Mouse (Mus musculus) v-Abl transformed pro-B cells (cell line): Measurements from ENCODE around the gene Plcl2.
"Not testable (repeated sequence)": the region's sequence is repeated elsewhere in the genome, so short reads cannot be mapped to it uniquely, and the experiment has no call there.

Experiments
- in situ Hi-C, 2 experiments: fragments of 400-800 bp; cut with MboI; formaldehyde crosslinking; loops; one replicate each; pipeline ENCODE4 v1.15.1; 2025; ENCODE audit not compliant: unreplicated experiment in 2 of 2

Plcl2 gene

GRCm38 (mm10) chr17:50600178-50600577 is 91.0 kb downstream of the Plcl2 start:
- in situ Hi-C loops: no loop called here

DNA sequence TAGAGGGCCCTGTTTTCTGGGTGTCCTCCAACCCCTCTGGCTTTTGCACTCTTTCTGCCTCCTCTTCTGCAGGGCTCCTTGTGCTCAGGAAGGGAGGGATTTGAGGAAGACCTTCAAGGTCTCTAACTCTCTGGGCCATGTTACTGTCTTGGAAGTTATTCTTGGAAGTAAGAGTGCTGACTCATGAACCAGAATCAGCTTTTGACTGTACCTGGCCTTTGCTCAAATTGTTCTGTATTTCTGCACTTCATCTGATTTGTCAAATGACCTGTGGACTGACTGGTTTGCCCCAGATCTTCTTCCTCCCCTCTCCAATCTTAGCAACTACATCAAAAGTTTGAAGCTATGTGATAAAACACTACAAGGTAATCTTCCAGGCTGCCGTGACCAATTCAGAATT is 91.5 kb downstream of the Plcl2 start:
- in situ Hi-C loops: no loop called here

- in situ Hi-C loops: no loop called here
These were observed 97.7 kb downstream of the Plcl2 start for GRCm38 (mm10) chr17:50606890-50607289.

DNA sequence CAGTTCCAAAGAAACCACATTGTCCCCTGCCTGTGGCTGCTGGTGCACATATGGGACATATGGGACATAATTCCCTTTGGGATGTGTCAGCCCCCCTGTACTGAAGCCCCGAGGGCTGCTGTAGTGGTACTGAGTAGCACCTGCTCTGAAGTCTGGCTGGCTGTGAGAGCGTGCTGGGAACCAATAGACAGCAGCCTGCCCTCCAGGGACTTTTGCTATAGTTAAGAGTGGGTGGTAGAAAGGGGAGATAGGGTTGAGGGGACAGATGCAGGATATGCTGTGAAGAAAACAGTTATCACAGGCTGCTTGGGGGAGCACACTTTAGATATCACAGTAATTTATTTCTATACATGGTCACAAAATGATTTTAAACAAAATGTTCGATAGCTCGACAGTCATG is 100.7 kb downstream of the Plcl2 start:
- in situ Hi-C loops: no loop called here

- in situ Hi-C loops: no loop called here
These were observed 111.8 kb downstream of the Plcl2 start for GRCm38 (mm10) chr17:50620794-50621537.

- in situ Hi-C loops: no loop called here
These were observed 112.8 kb downstream of the Plcl2 start for GRCm38 (mm10) chr17:50621996-50622395.

GRCm38 (mm10) chr17:50625584-50625983 is 116.4 kb downstream of the Plcl2 start:
- in situ Hi-C loops: no loop called here

GRCm38 (mm10) chr17:50627658-50628057 is 118.5 kb downstream of the Plcl2 start:
- in situ Hi-C loops: no loop called here

DNA sequence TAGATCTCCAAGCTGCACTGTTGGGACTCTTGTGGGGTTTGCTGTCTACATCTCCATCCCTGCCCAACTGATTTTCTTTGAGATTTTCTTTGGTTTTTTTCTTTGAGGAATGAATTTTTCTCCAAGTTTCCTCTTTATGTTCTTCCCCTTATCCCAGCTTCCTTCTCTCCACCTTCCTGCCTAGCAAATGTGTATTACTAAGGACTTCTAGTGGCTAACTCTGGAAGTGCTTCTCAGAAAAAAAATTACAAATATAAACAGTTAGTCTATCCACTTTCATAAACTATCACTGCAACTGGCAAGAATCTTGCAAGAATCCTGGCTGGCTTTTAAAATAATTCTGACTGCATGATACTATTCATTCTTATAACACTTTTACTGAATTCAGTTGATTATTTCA is 119.5 kb downstream of the Plcl2 start:
- in situ Hi-C loops: no loop called here

GRCm38 (mm10) chr17:50630992-50631391 is 121.8 kb downstream of the Plcl2 start:
- in situ Hi-C loops: not testable (repeated sequence)

DNA sequence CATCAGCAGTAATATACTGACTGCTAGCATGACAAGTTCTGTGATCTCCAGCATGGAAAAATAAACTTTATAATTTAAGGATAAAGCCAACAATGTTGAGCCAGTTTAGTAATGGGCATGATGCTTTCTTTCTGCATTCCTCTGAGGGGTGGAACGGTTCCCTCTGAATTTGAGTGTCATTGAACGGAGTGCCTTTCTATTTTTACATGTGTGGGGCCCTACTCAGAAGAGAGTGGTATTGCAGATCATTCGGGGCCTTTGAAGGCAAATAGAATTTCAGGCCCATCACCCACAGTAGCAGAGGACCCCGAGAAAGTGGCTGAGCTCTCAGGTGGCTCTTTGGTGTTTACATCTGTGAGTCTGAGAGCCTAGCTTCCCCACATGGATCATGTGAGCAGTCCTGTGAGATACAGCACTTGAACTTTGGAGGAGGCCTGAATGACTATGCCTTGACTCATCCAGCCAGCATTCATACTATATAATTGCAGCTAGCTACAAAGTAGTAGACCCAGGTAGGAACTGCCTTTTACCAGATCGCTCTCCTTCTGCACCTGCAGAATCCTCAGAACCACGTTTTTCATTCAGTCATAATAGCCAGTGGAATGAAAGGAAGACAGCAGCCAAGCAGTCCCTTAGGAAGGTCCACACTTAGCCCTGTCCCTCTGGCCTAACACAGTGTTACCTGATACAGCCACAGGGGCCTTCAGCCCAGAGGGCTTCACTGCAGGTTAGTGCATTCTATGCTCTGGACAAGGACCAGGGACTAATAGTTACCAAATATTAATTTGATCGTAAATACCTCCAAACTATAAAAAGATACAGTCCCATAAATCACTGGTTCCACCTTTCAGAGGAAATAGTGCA is 125.0 kb downstream of the Plcl2 start:
- in situ Hi-C loops: no loop called here

- in situ Hi-C loops: no loop called here
These were observed 126.9 kb downstream of the Plcl2 start for GRCm38 (mm10) chr17:50635961-50636585.

- in situ Hi-C loops: no loop called here
These were observed 129.6 kb downstream of the Plcl2 start for GRCm38 (mm10) chr17:50638791-50639190.

- in situ Hi-C loops: no loop called here
These were observed 131.9 kb downstream of the Plcl2 start for GRCm38 (mm10) chr17:50641076-50641610.

GRCm38 (mm10) chr17:50641879-50642278 is 132.7 kb downstream of the Plcl2 start:
- in situ Hi-C loops: no loop called here

DNA sequence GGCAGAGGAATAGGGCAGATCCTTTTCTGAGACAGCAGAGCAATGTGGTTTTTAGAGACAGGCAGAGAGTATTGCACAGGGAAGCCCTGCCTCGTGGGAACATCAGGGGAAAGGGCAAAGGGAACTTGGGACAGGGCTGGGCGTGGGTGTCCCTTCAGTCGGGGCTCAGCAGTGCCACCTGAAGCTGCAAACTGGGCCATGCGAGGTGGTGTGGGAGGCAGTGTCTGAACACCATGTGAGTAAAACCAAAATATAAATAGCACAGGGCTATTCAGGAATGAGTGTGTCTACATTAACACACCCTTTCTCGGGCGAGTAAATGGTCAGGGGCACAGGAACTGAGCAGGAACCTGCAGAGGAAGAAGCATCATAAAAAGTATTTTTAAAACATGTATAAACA is 134.2 kb downstream of the Plcl2 start:
- in situ Hi-C loops: no loop called here

DNA sequence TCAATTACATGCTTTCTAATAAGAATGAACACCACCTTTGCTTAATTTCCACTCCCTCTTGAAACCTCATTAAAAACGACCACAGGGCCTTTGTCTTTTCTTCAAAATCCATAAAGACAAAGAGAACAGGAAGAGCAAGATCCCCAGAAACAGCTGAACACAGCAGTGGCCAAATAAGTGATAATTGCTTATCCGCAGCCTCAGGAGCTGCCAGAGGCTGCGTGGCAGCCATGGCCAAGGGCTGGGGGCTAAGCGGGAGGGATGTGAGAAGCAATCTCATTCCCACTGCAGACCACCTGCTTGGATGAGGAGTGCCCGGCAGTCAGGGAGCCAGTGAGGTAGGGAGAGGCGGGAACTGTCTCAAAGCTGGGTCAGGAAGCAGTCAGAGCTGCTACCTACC is 134.8 kb downstream of the Plcl2 start:
- in situ Hi-C loops: no loop called here

- in situ Hi-C loops: not testable (repeated sequence)
These were observed 138.9 kb downstream of the Plcl2 start for GRCm38 (mm10) chr17:50648141-50648540.

DNA sequence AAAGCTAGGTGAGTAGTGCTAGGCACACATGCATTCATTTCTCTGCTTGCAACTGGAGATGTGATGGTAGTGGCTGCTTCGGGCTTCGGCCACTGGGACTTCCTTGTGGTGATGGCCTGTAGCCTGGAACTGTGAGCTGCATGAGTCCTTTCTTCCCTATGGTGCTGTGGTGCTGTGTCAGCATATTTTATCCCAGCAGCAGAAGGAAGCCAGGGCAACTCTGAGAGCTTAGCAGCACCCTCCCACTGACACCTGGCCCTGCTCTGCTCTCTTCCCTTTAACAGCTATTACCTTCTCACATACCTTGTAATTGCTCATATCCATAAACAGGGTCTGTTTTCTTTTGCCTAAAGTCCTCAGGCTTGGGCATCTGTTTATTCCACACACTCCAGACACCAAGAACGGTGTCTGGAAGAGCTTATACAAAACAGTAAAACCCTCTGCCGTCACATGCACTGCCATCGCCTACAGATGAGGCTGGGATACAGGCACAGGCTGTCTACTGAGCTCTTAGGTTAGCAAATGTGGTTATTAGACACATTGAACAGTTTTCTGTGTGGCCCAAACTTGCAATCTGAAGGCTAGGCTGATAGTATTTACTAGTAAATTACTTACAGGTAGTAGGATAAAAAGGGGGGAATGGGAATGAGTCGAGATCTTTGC is 139.7 kb downstream of the Plcl2 start:
- in situ Hi-C loops: no loop called here

- in situ Hi-C loops: no loop called here
These were observed 141.5 kb downstream of the Plcl2 start for GRCm38 (mm10) chr17:50650535-50651223.
